Mouse (Mus musculus): ENCODE data around the gene Sirt1.
"Not testable (repeated sequence)": the region's sequence is repeated elsewhere in the genome, so short reads cannot be mapped to it uniquely, and the experiment has no call there.

The Sirt1 gene

GRCm38 (mm10) chr10:63381498-63382280 is at the start of gene Sirt1:
Gene Sirt1 (minus strand): TSS chr10:63381704.
- DNase-seq (ENCODE audit: low spot score in 2 of 2): no peak

DNA sequence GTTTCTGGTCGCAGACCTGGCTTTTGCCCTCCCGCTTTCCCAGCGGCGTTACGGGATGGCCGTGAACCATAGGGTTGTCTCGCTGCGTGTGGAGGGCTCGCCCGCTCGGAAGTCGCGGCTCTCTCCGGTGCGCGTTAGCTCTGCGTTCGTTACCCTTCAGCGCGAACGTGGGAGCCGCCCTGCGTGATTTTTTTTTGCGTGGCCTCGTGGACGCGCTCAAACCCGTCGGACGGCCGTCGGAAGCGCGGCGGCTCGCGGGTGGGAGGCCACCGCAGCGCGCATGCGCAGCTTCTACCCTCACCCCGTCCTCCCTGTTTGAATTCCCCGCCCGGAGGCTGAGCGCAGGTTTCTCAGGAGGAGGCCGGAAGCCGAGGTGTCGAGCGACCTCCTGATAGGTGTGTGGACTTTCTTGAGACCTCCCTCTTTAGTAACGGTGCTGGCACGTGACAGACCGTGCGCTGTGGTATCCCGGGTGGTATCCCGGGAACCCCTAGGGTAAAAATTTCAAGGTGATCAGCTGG is 48.3 kb upstream of the Sirt1 start, which contains the start of gene Ctnna3:
Ctnna3 (plus strand) TSS at position 314 of the 521 bp plus-strand sequence.
- DNase-seq (ENCODE audit: low spot score in 2 of 2): peak; percentile 83 to 85

DNA sequence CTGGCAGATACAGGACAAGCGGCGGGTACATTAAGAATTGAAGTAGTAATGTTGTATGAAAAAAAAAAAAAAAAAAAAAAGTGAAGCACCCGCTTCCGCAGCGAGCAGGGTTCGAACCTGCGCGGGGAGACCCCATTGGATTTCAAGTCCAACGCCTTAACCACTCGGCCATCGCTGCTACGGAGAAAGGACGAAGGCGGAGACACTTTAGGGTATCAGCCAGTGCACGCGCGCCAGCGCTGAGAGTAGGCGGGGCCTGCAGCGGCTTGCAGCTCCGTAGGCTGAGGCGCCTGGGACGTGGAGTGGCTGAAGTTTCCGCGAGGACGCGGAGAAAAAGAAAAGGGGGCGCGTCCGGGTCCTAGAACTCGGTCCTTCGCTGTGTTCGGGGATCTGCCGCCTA is 47.9 kb upstream of the Sirt1 start:
- peak; percentile 95 to 99 for DNase-seq (ENCODE audit: low spot score in 2 of 2)

DNA sequence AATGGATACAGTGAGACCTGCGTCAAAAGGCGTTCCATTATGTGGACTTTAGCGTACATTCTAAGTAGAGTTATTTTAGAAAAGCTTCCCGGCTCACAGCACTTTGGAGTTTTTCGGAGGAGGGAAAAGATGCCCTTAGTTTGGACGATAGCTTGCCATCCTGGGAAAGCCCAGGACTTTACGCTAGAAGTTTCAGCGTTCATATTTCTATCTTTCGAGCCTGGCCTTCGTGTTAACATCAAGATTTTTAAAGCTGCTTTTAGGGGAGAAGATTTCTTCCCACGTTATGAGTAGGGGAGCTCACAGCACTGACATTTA is 47.5 kb upstream of the Sirt1 start:
- DNase-seq (ENCODE audit: low spot score in 2 of 2): no peak

DNA sequence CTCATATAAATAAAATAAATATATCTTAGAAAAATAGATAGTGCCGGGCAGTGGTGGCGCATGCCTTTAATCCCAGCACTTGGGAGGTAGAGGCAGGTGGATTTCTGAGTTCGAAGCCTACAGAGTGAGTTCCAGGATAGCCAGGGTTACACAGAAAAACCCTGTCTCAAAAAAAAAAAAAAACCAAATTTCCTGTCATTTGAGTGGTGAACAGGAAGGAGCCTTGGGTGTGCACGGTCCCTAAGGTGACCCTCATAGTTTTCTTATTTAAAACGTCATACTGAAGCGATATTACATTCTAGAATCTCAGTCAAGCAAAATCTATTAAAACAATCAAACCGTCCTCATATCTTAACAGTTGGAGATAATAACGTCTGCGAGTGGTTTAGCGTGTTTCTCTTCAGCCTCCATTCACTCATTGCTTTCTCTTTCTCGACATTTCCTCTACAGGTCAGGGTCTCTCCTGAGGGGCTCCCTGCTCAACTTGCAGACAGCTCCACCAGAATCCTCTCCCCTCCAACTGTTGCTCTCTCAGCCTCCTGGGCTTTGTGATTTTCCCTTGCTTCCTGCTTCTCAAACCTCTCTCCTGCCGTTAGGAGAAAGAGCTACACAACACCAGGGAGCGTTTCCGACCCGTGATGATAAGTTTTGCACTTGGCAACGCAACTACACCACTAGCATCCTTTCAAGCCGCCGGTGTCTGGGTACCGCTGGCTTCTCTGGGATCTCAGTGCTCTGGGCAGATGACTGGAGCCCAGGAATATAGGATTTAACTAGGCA is 46.9 kb upstream of the Sirt1 start:
- DNase-seq (ENCODE audit: low spot score in 2 of 2): peak in 1 of 2 experiments; percentile 27

DNA sequence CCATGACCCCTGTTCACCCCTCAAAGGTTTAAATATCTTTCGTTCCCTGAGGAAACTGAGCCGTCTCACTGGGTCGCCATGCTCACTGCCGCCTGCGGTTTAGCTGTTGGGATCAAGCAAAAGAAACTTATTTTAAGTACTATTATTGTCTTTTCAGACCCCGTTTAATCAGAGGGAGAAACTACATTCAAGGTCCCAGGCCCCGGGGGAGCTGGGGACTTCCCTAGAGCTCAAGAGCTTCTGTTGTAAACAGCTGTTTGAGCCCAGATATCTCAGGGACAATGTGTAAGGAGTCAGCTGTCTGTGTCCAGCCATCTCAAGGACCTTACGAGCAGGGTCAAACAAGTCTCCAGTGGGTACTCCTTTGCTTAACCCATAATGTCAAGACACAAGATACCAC is 45.6 kb upstream of the Sirt1 start:
- no peak for DNase-seq (ENCODE audit: low spot score in 2 of 2)

- DNase-seq (ENCODE audit: low spot score in 2 of 2): no peak
Observed at GRCm38 (mm10) chr10:63424475-63424814, 42.9 kb upstream of the Sirt1 start.

DNA sequence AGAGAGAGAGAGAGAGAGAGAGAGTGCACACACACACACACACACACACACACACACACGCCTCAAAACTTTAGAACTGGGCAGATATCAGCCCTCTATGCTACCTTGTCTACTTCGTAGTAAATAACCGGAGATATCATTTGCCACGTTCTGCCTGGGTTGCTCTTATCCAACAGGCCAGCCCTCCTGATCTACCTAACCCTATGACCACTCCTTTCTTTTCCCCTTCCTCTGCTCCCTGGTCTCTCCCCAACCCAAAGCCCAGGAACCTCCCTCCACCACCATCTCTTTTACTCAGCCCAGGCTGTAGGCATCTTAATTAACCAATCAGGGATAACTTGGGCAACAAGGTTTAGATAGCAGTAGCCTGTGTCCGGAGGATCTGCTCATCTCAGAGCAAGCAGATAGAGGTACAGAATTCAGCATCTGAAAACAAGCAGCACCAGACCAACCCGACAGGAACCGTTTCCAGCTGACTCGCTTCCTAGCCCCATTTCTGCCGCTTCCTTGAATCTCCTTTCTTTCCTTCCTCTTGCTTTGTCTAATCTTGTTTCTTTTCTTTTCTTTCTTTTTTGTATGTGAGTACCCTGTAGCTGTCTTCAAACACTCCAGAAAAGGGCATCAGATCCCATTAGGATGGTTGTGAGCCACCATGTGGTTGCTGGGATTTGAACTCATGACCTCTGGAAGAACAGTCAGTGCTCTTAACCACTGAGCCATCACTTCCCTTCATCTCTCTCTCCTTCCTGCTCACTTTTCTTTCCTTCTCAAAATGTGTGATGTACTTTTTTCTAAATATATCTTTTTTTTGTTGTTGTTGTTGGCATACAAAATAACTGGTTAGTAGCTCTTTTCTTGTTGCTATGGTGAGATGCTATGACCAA is 42.3 kb upstream of the Sirt1 start:
- DNase-seq (ENCODE audit: low spot score in 2 of 2): no peak

- no peak for DNase-seq (ENCODE audit: low spot score in 2 of 2)
Observed at GRCm38 (mm10) chr10:63422736-63422992, 41.2 kb upstream of the Sirt1 start.

DNA sequence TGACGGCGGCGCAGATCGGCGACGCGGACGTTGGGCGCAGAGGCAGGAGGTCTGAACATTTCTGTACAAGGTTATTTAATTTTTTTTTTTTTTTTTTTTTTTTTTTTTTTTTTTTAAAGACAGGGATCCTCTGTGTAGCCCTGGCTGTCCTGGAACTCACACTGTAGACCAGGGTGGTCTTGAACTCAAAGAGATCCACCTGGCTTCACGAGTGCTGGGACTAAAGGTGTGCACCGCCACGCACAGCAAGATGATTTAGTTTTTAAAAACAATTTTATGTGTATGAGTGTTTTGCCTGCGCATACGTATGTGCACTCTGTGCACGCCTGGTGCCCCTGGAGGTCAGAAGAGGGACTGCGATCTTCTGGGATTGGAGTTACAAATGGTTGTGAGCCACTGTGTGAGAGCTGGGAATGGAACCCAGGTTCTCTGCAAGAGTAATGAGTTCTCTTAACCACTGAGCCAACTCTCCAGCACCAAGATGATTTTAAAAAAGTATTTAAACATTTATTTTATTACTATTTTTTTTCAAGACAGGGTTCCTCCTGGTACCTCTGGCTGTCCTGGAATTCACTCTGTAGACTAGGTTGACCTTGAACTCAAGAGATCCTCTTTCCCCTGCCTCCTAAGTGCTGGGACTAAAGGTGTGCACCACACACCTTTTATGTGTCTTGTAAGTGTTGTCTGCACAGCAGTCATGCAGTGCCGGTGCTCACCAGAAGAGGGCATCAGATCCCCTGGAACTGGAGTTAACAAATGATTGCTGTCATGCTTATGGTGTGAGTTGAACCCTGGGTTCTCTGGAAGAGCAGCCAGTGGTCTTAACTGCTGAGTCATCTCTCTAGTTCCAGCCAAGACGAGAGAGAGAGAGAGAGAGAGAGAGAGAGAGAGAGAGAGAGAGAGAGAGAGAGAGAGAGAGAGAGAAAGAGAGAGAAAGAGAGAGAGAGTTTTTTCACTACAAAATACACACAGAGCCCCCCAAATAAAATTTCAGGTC is 40.5 kb upstream of the Sirt1 start, which contains the start of gene Gm7075:
Gm7075 (minus strand) TSS at position 51 of the 997 bp plus-strand sequence.
- DNase-seq (ENCODE audit: low spot score in 2 of 2): no peak

DNA sequence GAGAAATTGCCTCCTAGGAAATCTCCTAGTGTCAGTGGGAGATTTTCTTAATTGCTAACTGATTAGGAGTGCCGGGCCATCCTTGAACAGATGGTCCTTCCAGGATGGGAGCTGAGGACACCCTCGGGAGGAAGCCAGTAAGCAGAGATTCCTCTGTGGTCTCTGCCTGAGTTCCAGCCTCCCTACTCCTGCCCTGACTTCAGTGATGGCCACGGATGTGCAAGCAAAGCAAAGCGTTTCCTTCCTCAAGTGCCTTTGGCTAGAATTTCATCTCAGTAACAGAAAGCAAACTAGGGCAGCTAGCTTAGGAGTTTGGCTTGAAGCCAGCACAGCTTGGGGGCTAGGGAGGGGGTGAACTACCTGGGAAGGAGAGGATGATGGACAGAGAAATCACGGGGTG is 35.6 kb upstream of the Sirt1 start:
- DNase-seq (ENCODE audit: low spot score in 2 of 2): no peak

DNA sequence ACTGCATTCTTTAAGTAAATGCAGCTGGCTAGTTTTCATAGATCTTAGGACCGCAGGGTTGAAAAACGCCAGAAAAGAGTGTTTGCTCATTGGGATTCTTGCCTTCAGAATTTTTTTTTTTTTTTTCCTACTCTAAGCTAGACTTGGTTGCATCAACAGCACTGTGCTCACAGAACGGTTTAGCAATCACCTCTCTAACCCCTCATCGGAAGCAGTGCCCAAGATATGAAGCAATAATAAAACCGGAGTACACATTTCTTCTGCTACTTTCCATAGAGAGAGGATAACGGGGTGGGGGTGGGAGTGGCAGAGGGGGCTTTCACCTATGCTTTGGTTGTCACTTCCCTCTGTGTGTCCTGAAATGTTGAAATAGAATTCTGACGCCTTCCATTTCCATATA is 34.3 kb upstream of the Sirt1 start:
- DNase-seq (ENCODE audit: low spot score in 2 of 2): no peak

DNA sequence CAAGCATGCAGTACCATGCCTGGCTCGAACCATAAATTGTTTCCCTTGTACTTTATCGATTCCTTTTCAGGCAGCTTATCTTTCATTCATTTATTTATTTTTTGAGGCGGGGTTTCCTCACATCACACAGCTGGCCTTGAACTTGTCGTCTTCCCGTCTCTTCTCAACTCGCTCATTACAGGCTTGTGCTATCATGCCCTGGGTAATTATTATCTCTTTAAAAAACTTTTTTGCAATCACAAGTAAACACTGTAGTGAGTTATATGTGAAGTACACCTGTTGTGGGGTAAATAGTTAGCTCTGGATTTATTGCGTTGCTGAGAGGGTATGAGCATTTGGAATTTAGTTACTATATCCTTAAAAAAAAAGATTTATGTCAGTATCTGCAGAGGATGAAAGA is 33.8 kb upstream of the Sirt1 start:
- no peak for DNase-seq (ENCODE audit: low spot score in 2 of 2)

GRCm38 (mm10) chr10:63412756-63413155 is 31.3 kb upstream of the Sirt1 start:
- no peak for DNase-seq (ENCODE audit: low spot score in 2 of 2)

GRCm38 (mm10) chr10:63411674-63412073 is 30.2 kb upstream of the Sirt1 start:
- DNase-seq (ENCODE audit: low spot score in 2 of 2): not testable (repeated sequence)

- DNase-seq (ENCODE audit: low spot score in 2 of 2): no peak
Observed at GRCm38 (mm10) chr10:63410162-63410956, 28.9 kb upstream of the Sirt1 start.

DNA sequence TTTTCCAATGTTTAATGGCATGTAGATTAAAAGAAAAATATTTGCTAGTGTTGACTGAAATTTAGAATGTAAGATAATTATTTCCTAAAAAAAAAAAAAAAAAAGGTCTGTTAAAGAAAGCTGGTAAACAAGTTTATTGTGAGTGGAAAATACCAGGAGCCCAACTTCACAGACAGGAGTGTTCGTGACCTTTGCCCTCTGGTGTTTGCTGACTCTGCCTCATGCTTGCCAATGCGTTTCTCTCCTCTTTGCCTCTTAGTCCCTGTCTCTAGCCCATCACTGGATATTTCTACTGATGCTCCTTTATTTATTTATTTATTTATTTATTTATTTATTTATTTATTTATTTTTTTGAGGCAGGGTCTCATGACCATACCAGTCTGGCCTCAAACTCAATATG is 22.1 kb upstream of the Sirt1 start:
- no peak for DNase-seq (ENCODE audit: low spot score in 2 of 2)

GRCm38 (mm10) chr10:63402731-63403504 is 21.4 kb upstream of the Sirt1 start:
- DNase-seq (ENCODE audit: low spot score in 2 of 2): no peak

GRCm38 (mm10) chr10:63396963-63397362 is 15.5 kb upstream of the Sirt1 start:
- DNase-seq (ENCODE audit: low spot score in 2 of 2): no peak
